Mouse (Mus musculus): ENCODE data around the gene Apol11a. TPM values are rescaled to one million over a fixed set of nuclear protein-coding genes. Genes with fewer than 3 reads are reported as not detected.

Gene Apol11a
- 2.8 TPM for total RNA-seq (2023)

GRCm38 (mm10) chr15:77507966-77508365, at the start of gene Apol11a:
Apol11a (plus strand) TSS chr15:77508271.

GRCm38 (mm10) chr15:77476693-77477092, 31.4 kb upstream of the Apol11a start, which contains the start of gene Apol10a:
Apol10a (plus strand) TSS chr15:77477047.

GRCm38 (mm10) chr15:77533216-77533615, 25.1 kb downstream of the Apol11a start, which contains the start of gene Apol7c:
Apol7c (minus strand) TSS chr15:77533316.

GRCm38 (mm10) chr15:77561792-77562191, 53.7 kb downstream of the Apol11a start, which contains the start of gene 1700025B11Rik:
1700025B11Rik (minus strand) TSS chr15:77561892.

Other genes with a start within 250 kb of the Apol11a start
- 0.80 TPM for gene Rbfox2, start 201.3 kb upstream of the Apol11a start, total RNA-seq (2023)
- not detected for gene Apol7a, start 109.2 kb upstream of the Apol11a start, total RNA-seq (2023)
- gene Apol9a, start 97.1 kb upstream of the Apol11a start, total RNA-seq (2023), result 7.3 TPM
- gene Apol7b, start 60.8 kb upstream of the Apol11a start, total RNA-seq (2023), result 0.74 TPM
- gene Apol10a, start 31.2 kb upstream of the Apol11a start, total RNA-seq (2023), result not detected
- 1.2 TPM for gene Apol7c, start 25.0 kb downstream of the Apol11a start, total RNA-seq (2023)
- not detected for gene 1700025B11Rik, start 53.6 kb downstream of the Apol11a start, total RNA-seq (2023)
- gene Apol10b, start 87.9 kb downstream of the Apol11a start, total RNA-seq (2023), result 1.5 TPM
- gene Gm36245, start 91.0 kb downstream of the Apol11a start, total RNA-seq (2023), result not detected
- 8.5 TPM for gene Apol11b, start 135.0 kb downstream of the Apol11a start, total RNA-seq (2023)
- gene Apol7e, start 190.6 kb downstream of the Apol11a start, total RNA-seq (2023), result 37.2 TPM
- gene Apol9b, start 220.8 kb downstream of the Apol11a start, total RNA-seq (2023), result 1.8 TPM
- gene Apol8, start 248.7 kb downstream of the Apol11a start, total RNA-seq (2023), result 23.1 TPM

Data from CD4-positive naive resting alpha-beta T cell, adult 57 days (primary cell).